Mouse (Mus musculus): ENCODE measurements around the gene Rtkn.

The Rtkn gene

DNA sequence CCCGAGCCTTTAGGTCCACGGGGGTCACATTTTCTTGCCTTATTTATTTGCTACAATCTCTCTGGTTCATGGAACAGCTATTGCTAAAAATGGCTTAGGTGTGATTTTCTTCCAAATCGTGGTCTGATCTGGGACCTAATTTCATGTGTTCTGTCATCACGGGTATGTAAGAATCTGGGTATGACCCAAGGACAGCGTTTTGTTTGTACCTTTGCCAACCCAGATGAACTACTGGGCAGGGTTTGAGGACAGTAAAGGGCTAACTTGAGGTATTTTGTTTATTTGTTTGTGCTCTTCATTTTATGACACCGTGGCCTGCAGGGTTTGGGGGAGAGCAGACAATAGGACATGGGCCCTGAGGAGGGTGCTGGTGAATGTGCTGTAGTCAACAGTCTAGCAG, 45.3 kb downstream of the Rtkn start:
- DNase-seq: no peak

GRCm38 (mm10) chr6:83184858-83185435, 49.7 kb downstream of the Rtkn start:
- no peak for DNase-seq

GRCm38 (mm10) chr6:83185895-83186861, 50.9 kb downstream of the Rtkn start:
- peak; percentile 59 for DNase-seq

DNA sequence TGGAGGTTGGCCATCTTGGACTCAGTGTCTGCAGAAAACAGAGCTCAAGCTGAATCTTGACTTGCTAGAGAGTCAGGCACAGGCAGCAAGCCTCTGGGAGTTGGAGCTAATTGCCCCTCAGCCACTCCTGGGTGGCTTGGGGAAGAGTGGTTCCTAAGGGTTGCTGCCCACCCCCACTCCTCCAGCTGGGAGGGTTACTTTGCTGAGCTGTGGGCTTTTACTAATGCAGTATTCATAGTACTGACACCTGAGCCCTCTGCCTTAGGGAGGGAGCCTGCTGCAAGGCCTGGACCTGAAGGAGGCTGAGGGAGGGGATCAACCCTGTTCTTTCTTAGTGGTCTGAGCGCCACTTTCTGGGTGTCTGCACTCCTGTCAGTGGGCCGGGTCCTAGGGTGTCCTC, 51.7 kb downstream of the Rtkn start:
- no peak for DNase-seq

DNA sequence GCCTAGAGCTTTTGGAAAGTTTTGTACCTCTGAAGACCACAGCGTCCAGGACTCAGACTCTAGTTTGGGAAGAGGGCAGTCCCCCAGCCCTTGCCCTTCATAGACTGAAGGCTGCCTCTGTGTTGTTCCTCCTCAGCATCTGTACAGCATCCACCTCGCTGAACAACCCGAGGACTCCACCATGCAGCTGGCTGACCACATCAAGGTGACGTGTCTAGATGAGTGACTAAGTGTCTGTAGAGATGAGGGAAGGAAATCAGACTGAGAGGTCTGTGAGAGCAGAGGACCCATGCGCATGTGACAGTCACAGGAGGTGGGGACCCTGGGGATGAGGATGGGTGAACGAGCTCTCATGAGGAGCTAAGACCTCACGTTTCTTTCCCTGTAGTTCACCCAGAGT, 58.3 kb downstream of the Rtkn start:
- peak; percentile 38 for DNase-seq

- DNase-seq: no peak
Observed at GRCm38 (mm10) chr6:83197345-83198004, 62.2 kb downstream of the Rtkn start.

Measured in thymus, postnatal 14 days (tissue).